Mouse (Mus musculus) hindbrain, embryonic 12.5 days (tissue): ENCODE data around the gene Ptprj. TPM values are rescaled to one million over a fixed set of nuclear protein-coding genes. Genes with fewer than 3 reads are reported as not detected.

Source experiments
- ATAC-seq: fragments of 200-750 bp; cut with Nextera tagmentation; 2 replicates; pipeline ENCODE4 v1.8.0; 2017; ENCODE audit warnings: moderate TSS enrichment; ENCODE audit not compliant: low FRiP score
- H3K27ac ChIP-seq: fragments of 300-500 bp; sonication (generic); 2 replicates; pipeline ENCODE4 v1.5.1; 2016; ENCODE audit warnings: mild to moderate bottlenecking
- H3K27me3 ChIP-seq: fragments of 300-500 bp; sonication (generic); 2 replicates; pipeline ENCODE4 v1.6.1; 2016; ENCODE audit warnings: mild to moderate bottlenecking
- H3K36me3 ChIP-seq: fragments of 300-500 bp; sonication (generic); 2 replicates; pipeline ENCODE4 v1.6.1; 2016; ENCODE audit warnings: mild to moderate bottlenecking
- H3K4me1 ChIP-seq: fragments of 300-500 bp; sonication (generic); 2 replicates; pipeline ENCODE4 v1.6.1; 2016
- H3K4me2 ChIP-seq: fragments of 300-500 bp; sonication (generic); replicated peaks from 2 replicates; pipeline ENCODE4 v1.6.1; 2016; ENCODE audit warnings: mild to moderate bottlenecking
- H3K4me3 ChIP-seq: fragments of 300-500 bp; sonication (generic); 2 replicates; pipeline ENCODE4 v1.5.1; 2016; ENCODE audit warnings: mild to moderate bottlenecking
- H3K9ac ChIP-seq: fragments of 300-500 bp; sonication (generic); 2 replicates; pipeline ENCODE4 v1.6.1; 2016; ENCODE audit warnings: mild to moderate bottlenecking, moderate library complexity
- H3K9me3 ChIP-seq: fragments of 300-500 bp; sonication (generic); replicated peaks from 2 replicates; pipeline ENCODE4 v1.6.1; 2016; ENCODE audit warnings: mild to moderate bottlenecking
- WGBS: fragments of 180-500 bp; shearing (Covaris S2); methylation state at CpG from one replicate; pipeline ENCODE4 v1.1.7; 2016; 5-methylcytosine and 5-hydroxymethylcytosine counted together
- polyA plus RNA-seq: library from polyadenylated mRNA; unstranded; fragments of >200 nt; fragmentation: Nextera tagmentation; extraction: Ambion mirVana; gene quantifications from 2 replicates; pipeline ENCODE4 v1.2.1, GENCODE M21; 2016

Ptprj gene
- polyA plus RNA-seq, 1 experiment from 2014 or later, result 3.5 TPM

- Histone ChIP-seq H3K27ac (no peak overlapping the region), H3K9me3 (no peaks in the 10 kb centered on the region), H3K9ac (no peak overlapping the region), H3K4me3 (no peak overlapping the region), H3K27me3 (no peaks in the 10 kb centered on the region), H3K36me3 (no peaks in the 10 kb centered on the region), H3K4me1 (peaks cover 3% of the 10 kb centered on the region; the same call in 1 of the 2 replicates), H3K4me2 (no peak overlapping the region)
- 84% methylated on average over 6 of the region's 6 CpGs for WGBS
- no peak for ATAC-seq
Observed at GRCm38 (mm10) chr2:90481505-90481904, 98.9 kb downstream of the Ptprj start.

DNA sequence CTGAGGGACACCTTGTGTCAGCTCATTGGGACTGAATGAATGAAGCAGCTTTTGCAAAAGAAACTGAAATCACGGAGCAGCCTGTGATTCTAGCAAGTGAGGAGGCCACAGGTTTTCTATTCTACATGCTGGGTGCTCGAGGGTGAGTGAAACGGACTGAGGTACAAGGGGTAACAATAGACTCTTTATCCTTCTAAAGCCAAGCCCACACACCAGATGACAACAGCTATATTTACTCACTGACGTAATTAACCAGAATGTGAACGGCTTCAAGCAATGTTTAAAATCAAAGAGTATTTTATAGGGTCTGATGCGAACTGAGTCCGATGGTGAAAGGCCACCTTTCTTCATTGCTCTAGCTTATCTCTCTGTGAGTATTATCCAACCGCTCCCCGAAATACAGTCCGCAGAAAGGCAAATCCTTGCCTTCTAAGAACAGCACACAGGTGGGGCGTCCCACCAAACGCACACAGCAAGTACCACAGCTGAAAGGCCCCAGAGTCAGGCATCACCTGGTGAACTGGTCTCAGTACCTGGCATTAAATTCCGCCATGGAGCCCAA is 99.6 kb downstream of the Ptprj start:
- no peak for ATAC-seq
- WGBS, result 77% methylated on average over 13 of the region's 13 CpGs

GRCm38 (mm10) chr2:90478531-90478930 is 101.9 kb downstream of the Ptprj start:
- Histone ChIP-seq H3K36me3 (no peaks in the 10 kb centered on the region), H3K4me1 (peaks cover 5% of the 10 kb centered on the region; the same call in 1 of the 2 replicates), H3K9me3 (no peaks in the 10 kb centered on the region), H3K27me3 (no peaks in the 10 kb centered on the region), H3K27ac (no peak overlapping the region), H3K9ac (no peak overlapping the region), H3K4me3 (no peak overlapping the region), H3K4me2 (no peak overlapping the region)
- WGBS, result 88% methylated on average over 7 of the region's 7 CpGs
- ATAC-seq, result no peak

More for the DNA sequence above, 99.6 kb downstream of the Ptprj start:
- H3K9ac ChIP-seq, result no peak overlapping the region
- H3K9me3 ChIP-seq, result no peaks in the 10 kb centered on the region
- no peaks in the 10 kb centered on the region for H3K36me3 ChIP-seq
- H3K27me3 ChIP-seq, result no peaks in the 10 kb centered on the region
- H3K27ac ChIP-seq, result no peak overlapping the region
- H3K4me2 ChIP-seq, result no peak overlapping the region
- no peak overlapping the region for H3K4me3 ChIP-seq
- H3K4me1 ChIP-seq, result no peaks in the 10 kb centered on the region; the same call in 1 of the 2 replicates

GRCm38 (mm10) chr2:90477617-90478016 is 102.8 kb downstream of the Ptprj start:
- Histone ChIP-seq H3K36me3 (no peaks in the 10 kb centered on the region), H3K27me3 (no peaks in the 10 kb centered on the region), H3K27ac (no peak overlapping the region), H3K4me1 (peaks cover 5% of the 10 kb centered on the region; the same call in 1 of the 2 replicates), H3K4me2 (no peak overlapping the region), H3K4me3 (no peak overlapping the region), H3K9me3 (no peaks in the 10 kb centered on the region), H3K9ac (no peak overlapping the region)
- WGBS, result 32% methylated on average over 8 of the region's 8 CpGs
- no peak for ATAC-seq

GRCm38 (mm10) chr2:90476792-90477191 is 103.7 kb downstream of the Ptprj start:
- H3K36me3 ChIP-seq, result no peaks in the 10 kb centered on the region
- WGBS, result 91% methylated on average over 4 of the region's 5 CpGs

GRCm38 (mm10) chr2:90476319-90476718 is 104.1 kb downstream of the Ptprj start:
- Histone ChIP-seq H3K9me3 (no peaks in the 10 kb centered on the region), H3K27ac (no peak overlapping the region), H3K36me3 (no peaks in the 10 kb centered on the region), H3K4me1 (peaks cover 5% of the 10 kb centered on the region; the same call in 1 of the 2 replicates), H3K4me2 (no peak overlapping the region), H3K4me3 (no peak overlapping the region), H3K9ac (no peak overlapping the region), H3K27me3 (no peaks in the 10 kb centered on the region)
- ATAC-seq, result no peak
- WGBS, result 85% methylated on average over 11 of the region's 11 CpGs

More at GRCm38 (mm10) chr2:90476792-90477191, 103.7 kb downstream of the Ptprj start:
- no peak overlapping the region for H3K4me3 ChIP-seq
- no peak overlapping the region for H3K4me2 ChIP-seq
- no peak overlapping the region for H3K27ac ChIP-seq
- H3K27me3 ChIP-seq, result no peaks in the 10 kb centered on the region
- H3K9ac ChIP-seq, result no peak overlapping the region
- no peaks in the 10 kb centered on the region for H3K9me3 ChIP-seq
- no peak for ATAC-seq
- H3K4me1 ChIP-seq, result peaks cover 5% of the 10 kb centered on the region; the same call in 1 of the 2 replicates

DNA sequence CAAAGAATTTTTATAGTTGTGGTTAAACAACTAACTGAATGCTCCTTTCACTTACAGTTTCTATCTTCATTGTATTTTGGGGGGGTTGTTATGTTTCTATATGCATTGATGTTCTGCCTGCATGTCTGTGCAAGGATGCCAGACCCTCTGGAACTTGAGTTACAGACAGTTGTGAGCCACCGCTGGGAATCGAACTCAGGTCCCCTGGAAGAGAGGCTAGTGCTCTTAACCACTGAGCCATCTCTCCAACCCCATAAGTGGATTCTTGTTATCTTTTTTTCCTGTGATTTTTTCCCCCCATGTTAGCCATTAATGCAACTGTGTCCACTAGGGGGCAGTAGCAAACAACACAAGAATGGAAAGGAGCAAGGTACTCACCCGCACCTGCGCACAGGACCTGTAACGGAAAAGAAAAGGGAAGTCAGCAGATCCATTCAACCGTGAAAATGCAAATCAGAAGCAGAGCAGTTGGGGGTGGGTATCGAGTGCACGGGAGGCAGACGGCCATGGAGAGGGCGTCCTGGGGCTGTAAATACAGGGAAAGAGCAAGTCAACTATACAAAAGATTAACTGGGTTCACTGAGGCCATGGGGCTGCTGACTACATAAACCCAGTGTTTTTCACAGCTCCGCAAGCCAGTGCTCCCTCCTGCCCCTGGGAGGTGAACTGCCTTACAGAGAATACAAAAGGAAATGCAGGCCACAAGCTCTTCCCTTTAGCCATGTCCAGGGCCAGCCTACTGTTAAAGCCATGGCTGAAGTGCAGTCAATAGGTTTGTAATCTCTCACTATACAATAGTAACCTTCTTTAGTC is 105.6 kb downstream of the Ptprj start:
- H3K4me3 ChIP-seq, result peak overlapping the region; percentile 20
- no peaks in the 10 kb centered on the region for H3K36me3 ChIP-seq
- no peaks in the 10 kb centered on the region for H3K27me3 ChIP-seq
- peak; percentile 96 for ATAC-seq
- WGBS, result 6% methylated on average over 11 of the region's 11 CpGs
- H3K27ac ChIP-seq, result peak overlapping the region; percentile 64
- peaks cover 5% of the 10 kb centered on the region; the same call in 1 of the 2 replicates for H3K4me1 ChIP-seq
- H3K9me3 ChIP-seq, result no peaks in the 10 kb centered on the region
- peak overlapping the region; percentile 51 for H3K4me2 ChIP-seq
- H3K9ac ChIP-seq, result 0 out of 2 replicates have a peak overlapping the region, but pooled peaks have one; percentile 10

- Histone ChIP-seq H3K4me2 (no peak overlapping the region), H3K27ac (no peak overlapping the region), H3K4me3 (no peak overlapping the region), H3K9ac (no peak overlapping the region), H3K4me1 (peaks cover 5% of the 10 kb centered on the region; the same call in 1 of the 2 replicates), H3K9me3 (no peaks in the 10 kb centered on the region), H3K36me3 (no peaks in the 10 kb centered on the region), H3K27me3 (no peaks in the 10 kb centered on the region)
- no peak for ATAC-seq
- 79% methylated on average over 4 of the region's 4 CpGs for WGBS
Observed at GRCm38 (mm10) chr2:90472701-90473100, 107.7 kb downstream of the Ptprj start.

DNA sequence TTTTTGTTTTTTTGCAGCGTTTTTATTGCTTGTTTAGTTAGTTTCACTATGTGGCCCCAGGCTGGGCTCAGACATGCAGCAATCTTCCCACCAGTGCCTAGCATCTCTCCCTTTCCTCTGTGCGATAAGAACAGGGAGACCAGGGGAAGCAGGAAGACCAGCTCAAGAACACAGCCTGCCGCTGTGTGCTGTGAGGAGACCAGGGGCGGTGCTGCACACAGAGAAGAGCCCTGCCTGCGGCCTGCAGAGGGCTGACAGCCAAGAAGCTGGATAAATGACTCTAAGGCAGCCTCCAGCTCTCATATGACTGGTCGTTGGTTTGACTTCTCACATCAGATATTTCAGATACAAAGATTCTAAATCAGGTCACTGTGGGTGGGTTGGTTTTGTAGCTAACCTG is 110.3 kb downstream of the Ptprj start:
- Histone ChIP-seq H3K9me3 (no peaks in the 10 kb centered on the region), H3K9ac (no peak overlapping the region), H3K4me3 (no peak overlapping the region), H3K27me3 (no peaks in the 10 kb centered on the region), H3K4me2 (no peak overlapping the region), H3K36me3 (no peaks in the 10 kb centered on the region), H3K4me1 (peaks cover 2% of the 10 kb centered on the region; the same call in 1 of the 2 replicates), H3K27ac (no peak overlapping the region)
- 53% methylated on average over 6 of the region's 6 CpGs for WGBS
- no peak for ATAC-seq

GRCm38 (mm10) chr2:90466480-90466879 is 114.0 kb downstream of the Ptprj start:
- 84% methylated on average over 7 of the region's 7 CpGs for whole genome bisulfite sequencing
- ATAC-seq, result no peak
- Histone ChIP-seq H3K9ac (no peak overlapping the region), H3K36me3 (no peaks in the 10 kb centered on the region; the same call in 1 of the 2 replicates), H3K27ac (no peak overlapping the region), H3K9me3 (no peaks in the 10 kb centered on the region), H3K4me3 (no peak overlapping the region), H3K27me3 (no peaks in the 10 kb centered on the region), H3K4me2 (no peak overlapping the region), H3K4me1 (no peaks in the 10 kb centered on the region)

- Histone ChIP-seq H3K27me3 (no peaks in the 10 kb centered on the region), H3K4me1 (no peaks in the 10 kb centered on the region), H3K4me2 (no peak overlapping the region), H3K27ac (no peak overlapping the region), H3K9ac (no peak overlapping the region), H3K9me3 (no peaks in the 10 kb centered on the region), H3K4me3 (no peak overlapping the region), H3K36me3 (peaks cover 13% of the 10 kb centered on the region)
- ATAC-seq, result no peak
- 92% methylated on average over 5 of the region's 5 CpGs for WGBS
Observed at GRCm38 (mm10) chr2:90463735-90464134, 116.7 kb downstream of the Ptprj start.

DNA sequence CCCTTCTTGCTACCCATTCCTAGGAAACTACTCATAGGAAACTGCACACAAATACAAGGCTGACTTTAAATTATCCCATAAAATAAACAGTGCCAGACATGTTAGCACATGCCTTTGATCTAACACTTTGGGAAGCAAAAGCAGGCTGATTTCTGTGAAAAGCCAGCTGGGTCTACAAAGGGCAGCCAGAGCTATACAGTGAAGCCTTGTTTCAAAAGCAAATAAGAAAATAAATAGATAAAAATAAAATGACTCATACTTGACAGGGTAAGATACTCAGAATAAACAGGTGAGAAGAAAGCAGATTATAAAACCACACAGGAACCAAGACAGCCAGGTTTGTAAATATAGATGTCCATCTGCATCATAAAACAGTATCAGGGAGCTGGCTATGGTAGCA is 118.2 kb downstream of the Ptprj start:
- H3K4me3 ChIP-seq, result no peak overlapping the region
- H3K36me3 ChIP-seq, result peaks cover 20% of the 10 kb centered on the region
- H3K4me2 ChIP-seq, result no peak overlapping the region
- no peak for ATAC-seq
- H3K9ac ChIP-seq, result no peak overlapping the region
- H3K27ac ChIP-seq, result no peak overlapping the region
- no peaks in the 10 kb centered on the region for H3K27me3 ChIP-seq
- H3K4me1 ChIP-seq, result no peaks in the 10 kb centered on the region
- no peaks in the 10 kb centered on the region for H3K9me3 ChIP-seq
